Mouse (Mus musculus) urinary bladder, postnatal 10 days (tissue): Measurements from ENCODE around the gene Dhx30.
"Not testable (repeated sequence)": the region's sequence is repeated elsewhere in the genome, so short reads cannot be mapped to it uniquely, and the experiment has no call there.

Experiments
- DNase-seq: peaks from one replicate; pipeline ENCODE4 v3.0.0; 2022; ENCODE audit warnings: low spot score

Dhx30 gene

DNA sequence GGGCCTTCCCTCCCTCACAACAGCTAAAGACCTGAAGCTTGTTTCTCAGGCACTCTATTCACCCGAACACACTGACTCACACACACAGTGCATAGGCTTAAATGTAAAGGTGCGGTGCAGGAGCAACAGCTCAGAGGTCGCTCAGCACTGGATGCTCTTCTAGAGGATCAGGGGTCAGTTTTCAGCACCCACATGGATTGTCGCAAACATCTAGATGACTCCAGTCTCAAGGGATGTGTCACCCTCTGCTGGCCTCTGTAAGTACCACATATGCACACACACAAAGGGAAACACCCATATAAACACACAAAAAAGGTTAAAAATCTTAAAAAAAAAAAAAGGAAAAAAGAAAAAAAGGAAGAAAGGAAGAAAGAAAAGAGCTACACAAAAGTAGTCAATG is 22.9 kb downstream of the Dhx30 start:
- DNase-seq = no peak

- DNase-seq = no peak
These were observed 24.3 kb downstream of the Dhx30 start for GRCm38 (mm10) chr9:110093303-110093702.

GRCm38 (mm10) chr9:110085693-110086092 is 31.9 kb downstream of the Dhx30 start:
- no peak for DNase-seq

DNA sequence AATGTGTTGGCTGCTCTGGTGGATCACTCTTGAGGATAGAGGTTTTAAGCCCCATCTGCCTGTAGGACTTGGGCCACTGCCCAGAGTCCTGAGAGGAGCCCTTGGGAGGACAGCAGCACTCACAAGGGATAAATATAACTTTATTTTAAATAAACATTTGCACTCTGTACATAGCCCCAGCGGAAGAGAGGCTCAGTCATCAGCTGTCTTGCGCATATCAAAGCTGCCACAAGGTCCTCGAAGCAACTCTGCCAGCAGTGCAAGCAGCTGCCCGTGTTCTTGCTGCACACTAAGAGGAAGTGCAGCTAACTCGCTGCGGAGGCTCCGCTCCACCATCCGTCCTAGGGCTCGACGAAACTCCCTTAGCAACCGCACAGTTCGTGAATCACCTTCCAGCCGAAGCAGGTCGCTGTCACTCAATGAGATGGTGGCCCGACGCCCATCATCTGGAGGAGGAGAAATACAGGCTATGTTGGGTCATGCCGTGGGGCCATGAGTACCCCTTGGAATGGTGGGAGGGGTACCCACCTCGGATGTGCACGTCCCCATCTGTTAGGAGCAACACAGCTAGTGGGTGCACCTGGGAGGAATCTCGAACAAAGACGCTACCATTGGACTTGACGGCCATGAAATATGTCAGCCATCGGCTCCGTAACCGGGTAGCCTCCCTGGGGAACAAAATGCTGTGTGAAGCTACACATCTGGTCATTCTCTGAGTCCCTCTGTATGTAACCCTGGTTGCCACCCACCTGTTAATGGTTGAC is 33.2 kb downstream of the Dhx30 start:
- DNase-seq = no peak

DNA sequence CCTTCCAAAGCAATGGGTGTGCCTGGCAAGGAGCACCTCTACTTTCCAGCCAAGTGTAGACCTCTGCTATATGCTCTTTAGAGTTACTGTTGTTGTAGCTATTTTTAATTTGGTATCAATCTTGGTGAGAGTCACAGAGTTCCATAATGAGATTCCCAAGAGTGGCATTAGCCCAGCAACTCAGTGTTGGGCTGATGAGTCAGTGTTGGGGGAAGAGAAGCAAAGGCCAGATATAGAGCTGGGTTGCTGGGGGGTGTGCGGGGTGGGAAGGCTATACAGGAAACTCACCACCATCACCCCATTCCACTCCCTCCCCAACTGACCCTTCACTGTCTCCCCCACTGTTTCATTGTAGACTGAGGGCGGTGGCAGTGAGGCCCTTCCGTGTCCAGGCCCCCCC is 36.6 kb downstream of the Dhx30 start:
- DNase-seq = no peak

- DNase-seq = not testable (repeated sequence)
These were observed 41.2 kb downstream of the Dhx30 start for GRCm38 (mm10) chr9:110076468-110076867.

- no peak for DNase-seq
These were observed 45.8 kb downstream of the Dhx30 start for GRCm38 (mm10) chr9:110071843-110072242.

DNA sequence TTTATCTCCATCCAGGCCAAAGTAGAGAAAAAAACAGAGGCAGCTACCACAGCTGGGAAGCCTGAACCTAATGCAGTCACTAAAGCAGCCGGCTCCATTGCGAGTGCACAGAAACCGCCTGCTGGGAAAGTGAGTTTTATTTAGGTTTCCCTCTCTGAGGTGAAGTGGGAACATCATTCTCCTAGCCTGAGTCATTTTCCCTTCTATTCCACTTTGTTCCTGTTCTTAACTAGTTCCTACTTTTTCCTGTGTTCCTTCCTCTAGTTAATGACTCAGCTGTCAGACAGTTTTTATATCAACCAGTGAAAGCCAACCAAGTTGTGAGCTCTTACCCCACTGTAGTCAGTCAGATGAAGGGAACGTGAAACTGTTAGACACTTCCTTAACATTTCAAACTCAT is 46.6 kb downstream of the Dhx30 start:
- no peak for DNase-seq

DNA sequence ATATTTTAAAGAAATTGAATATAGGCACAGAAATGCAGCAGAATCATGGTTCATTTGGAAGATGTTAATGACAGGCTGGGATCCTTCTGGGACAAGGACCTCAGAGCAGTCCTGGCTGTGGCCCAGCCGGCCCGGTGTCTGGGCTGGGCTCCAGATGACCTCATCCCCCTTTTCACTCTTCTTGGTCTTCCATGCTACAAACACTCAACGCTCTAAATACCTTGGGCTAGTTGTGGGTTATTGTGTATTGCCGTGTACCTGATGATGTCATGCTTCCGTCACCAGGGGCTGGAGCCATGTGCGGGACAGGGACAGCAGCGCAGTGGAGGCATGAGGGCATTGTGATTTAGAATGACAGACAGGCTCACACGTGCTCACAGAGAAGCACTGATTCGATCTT is 47.3 kb downstream of the Dhx30 start:
- no peak for DNase-seq

- DNase-seq = no peak
These were observed 48.9 kb downstream of the Dhx30 start for GRCm38 (mm10) chr9:110068745-110069144.

DNA sequence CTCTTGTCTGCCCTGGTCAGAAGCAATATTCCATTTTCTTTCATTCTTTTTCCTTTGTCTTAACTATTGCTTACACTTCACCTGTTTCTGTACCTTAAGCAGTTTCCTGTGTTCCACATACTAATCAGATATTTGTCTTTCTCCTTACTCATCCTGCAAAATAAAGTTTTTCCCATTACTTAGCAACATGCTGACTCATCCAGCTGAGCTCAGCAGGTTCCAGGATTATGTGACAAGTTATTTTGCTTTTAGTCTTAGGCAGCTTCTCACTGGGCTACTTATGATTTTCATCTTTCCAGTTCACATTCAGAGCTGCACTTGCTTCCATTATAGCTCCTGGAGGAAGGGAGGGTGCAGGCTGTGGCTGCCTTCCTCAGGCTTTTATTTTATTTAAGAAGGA is 53.0 kb downstream of the Dhx30 start:
- DNase-seq = no peak

GRCm38 (mm10) chr9:110062861-110063260 is 54.8 kb downstream of the Dhx30 start:
- DNase-seq = no peak

GRCm38 (mm10) chr9:110062405-110062804 is 55.2 kb downstream of the Dhx30 start:
- DNase-seq = no peak

GRCm38 (mm10) chr9:110060761-110061160 is 56.9 kb downstream of the Dhx30 start:
- no peak for DNase-seq

DNA sequence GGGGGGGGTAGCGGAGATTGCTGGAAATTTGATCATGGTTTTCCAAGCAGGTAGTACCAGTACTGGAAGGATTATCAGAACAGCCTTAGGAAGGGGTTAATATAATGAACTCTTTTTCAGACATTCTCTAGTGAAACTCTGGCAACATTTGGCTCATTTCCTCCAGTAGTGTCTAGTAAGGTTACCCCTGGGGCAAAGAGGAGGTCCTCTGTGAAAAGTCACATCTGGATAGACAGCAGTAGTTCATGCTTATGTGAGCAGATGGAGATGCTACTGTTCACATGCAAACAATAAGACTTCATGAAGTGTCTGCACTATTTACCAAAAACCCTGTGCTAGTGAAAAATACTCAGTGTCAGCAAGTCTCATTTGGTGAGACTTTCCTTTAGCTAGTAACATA is 60.4 kb downstream of the Dhx30 start:
- no peak for DNase-seq

DNA sequence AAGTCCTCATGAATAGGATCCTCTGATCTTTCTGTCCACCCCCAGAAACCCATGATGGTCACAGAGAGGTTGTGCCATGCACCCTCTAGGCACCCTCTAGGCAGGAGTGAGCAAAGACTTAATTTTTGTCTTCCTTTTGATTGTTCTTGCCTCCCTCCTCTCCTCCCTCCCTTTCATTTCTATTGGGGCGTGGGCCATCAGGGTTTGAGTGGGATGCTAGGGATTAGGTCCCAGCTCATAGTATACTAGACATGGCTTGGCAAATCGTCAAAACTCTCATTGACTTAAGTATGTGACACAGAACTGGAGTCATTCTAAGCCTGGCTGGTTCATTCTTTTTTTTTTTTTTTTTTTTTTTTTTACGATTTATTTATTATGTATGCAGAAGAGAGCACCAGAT is 62.8 kb downstream of the Dhx30 start:
- no peak for DNase-seq

GRCm38 (mm10) chr9:110054080-110054421 is 63.6 kb downstream of the Dhx30 start:
- no peak for DNase-seq

DNA sequence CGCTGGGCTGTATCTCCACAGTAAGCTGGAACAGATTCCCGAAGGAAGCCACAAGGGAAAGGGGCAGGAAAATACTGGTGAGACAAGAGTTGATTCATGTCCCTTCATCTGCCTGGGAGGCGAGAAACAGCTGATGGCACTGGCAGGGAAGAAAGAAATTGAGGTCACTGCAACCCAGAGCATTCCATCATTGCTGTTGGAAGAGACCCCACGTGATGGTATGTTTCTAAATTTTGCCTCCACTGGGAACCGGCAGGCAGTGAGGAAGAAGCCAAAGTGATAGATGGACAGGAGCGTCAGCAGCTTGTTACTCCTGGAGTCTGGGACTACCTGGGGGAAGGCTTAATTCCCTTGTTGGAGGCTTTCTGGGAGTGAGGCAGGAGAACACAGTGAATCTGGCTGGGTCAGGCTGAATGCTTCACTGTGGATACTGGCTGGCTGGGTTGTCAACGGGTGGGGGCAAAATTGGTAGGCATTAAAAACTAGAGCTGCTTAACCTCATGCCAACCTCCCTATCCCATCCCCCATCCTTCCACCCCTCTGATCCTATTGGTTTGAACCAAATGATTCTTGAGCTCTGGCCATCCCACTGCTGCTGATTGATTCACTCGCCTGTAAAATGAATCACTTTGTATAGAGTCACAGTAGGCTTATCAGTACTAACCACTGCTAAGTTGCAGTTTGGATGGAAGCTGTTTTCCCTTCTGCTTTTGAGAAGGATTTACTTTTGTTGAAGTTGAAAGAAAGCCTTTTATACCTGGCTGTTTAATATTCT is 64.1 kb downstream of the Dhx30 start:
- DNase-seq = no peak

DNA sequence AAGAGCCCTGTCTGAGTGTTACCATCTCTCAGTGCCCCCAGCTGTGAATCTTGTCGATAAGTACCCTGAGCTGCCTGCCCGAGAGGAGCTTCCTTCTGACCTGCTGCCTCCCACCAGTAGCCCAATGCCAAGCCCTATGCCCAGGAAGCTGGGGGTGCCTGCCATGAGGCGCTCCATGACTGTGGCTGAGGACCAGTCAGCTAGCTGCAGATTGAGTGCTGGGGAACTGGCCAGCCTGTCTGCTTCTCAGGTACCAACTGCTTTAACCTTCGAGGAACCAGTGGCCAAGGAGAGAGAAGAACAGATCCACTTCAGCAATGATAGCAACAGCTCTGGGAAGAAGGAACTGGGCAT is 64.7 kb downstream of the Dhx30 start:
- no peak for DNase-seq

GRCm38 (mm10) chr9:110051869-110052661 is 65.6 kb downstream of the Dhx30 start:
- no peak for DNase-seq

DNA sequence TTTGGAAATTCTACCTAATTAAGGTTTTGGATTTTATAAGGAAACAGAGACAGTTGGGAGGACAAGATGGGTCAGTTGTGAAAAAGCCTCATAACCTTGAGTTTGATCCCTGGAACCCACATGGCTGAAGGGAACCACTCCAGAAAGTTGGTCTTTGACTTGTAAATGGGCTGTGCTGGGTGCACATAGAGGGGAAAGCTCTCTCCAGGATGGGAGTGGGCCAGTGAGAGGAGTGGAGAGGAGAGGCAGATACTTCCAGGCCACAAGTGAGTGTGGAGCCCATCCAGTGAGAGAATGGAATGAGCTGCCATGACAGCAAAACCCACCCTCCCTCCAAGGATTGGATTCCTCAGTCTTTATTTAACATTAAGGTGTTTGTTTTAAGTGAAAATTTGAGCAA is 66.4 kb downstream of the Dhx30 start:
- DNase-seq = no peak

GRCm38 (mm10) chr9:110047857-110048256 is 69.8 kb downstream of the Dhx30 start:
- DNase-seq = no peak

DNA sequence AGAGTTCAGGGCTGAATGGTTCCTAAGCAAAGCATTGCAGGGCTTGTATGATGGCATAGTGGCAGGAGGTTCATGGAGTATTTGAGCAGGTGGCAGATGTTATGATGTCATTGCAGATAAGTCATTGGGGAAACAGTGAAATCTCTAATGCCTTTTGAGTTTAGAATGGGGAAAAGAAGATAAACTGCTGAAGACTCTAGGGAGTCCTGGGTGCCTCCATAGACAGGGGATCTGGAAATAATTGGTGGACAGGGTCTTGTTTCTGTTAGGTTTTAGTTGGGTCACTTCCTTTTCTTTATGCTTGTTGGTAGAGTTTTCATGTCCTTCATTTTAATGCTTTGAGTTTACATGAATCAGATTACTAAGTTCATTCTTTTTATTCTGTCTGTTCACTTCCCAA is 70.4 kb downstream of the Dhx30 start:
- no peak for DNase-seq
